Mouse (Mus musculus): ENCODE measurements around the gene Dtd1. TPM values are rescaled to one million over a fixed set of nuclear protein-coding genes. Genes with fewer than 3 reads are reported as not detected.

Gene Dtd1
- polyA plus RNA-seq, 1 experiment: not detected

GRCm38 (mm10) chr2:144655307-144655706 lies 55.6 kb downstream of the Dtd1 start:
- no peak overlapping the region for H3K27ac ChIP-seq (ENCODE audit: insufficient read depth, low read depth, low read length)
- no peak overlapping the region for H3K4me3 ChIP-seq (ENCODE audit: insufficient read depth, low read depth, low read length)
- 73% methylated on average over 3 of the region's 3 CpGs for WGBS
- H3K4me1 ChIP-seq (ENCODE audit: control insufficient read depth, insufficient read depth, low read length): no peaks in the 10 kb centered on the region
- no peak for TF ChIP-seq CTCF (IDR thresholded peaks at IDR 0.05; ENCODE audit: insufficient read depth, low read depth, low read length)
- TF ChIP-seq POLR2A (IDR thresholded peaks at IDR 0.05; ENCODE audit: insufficient read depth, low read depth, low read length): no peak

- TF ChIP-seq CTCF (IDR thresholded peaks at IDR 0.05; ENCODE audit: insufficient read depth, low read depth, low read length) (no peak), POLR2A (IDR thresholded peaks at IDR 0.05; ENCODE audit: insufficient read depth, low read depth, low read length) (no peak)
- H3K27ac ChIP-seq (ENCODE audit: insufficient read depth, low read depth, low read length): no peak overlapping the region
- 69% methylated on average over 4 of the region's 4 CpGs for WGBS
These were observed 68.8 kb downstream of the Dtd1 start for GRCm38 (mm10) chr2:144668507-144668906.

GRCm38 (mm10) chr2:144670289-144670930 lies 70.7 kb downstream of the Dtd1 start:
- Histone ChIP-seq H3K27ac (ENCODE audit: insufficient read depth, low read depth, low read length) (no peak overlapping the region), H3K4me3 (ENCODE audit: insufficient read depth, low read depth, low read length) (no peak overlapping the region), H3K4me1 (ENCODE audit: control insufficient read depth, insufficient read depth, low read length) (no peaks in the 10 kb centered on the region)
- TF ChIP-seq CTCF (IDR thresholded peaks at IDR 0.05; ENCODE audit: insufficient read depth, low read depth, low read length) (no peak), POLR2A (IDR thresholded peaks at IDR 0.05; ENCODE audit: insufficient read depth, low read depth, low read length) (no peak)
- WGBS: 86% methylated on average over 5 of the region's 5 CpGs

More at GRCm38 (mm10) chr2:144668507-144668906, 68.8 kb downstream of the Dtd1 start:
- Histone ChIP-seq H3K4me3 (ENCODE audit: insufficient read depth, low read depth, low read length) (no peak overlapping the region), H3K4me1 (ENCODE audit: control insufficient read depth, insufficient read depth, low read length) (no peaks in the 10 kb centered on the region)

GRCm38 (mm10) chr2:144672397-144672796 lies 72.7 kb downstream of the Dtd1 start:
- Histone ChIP-seq H3K4me3 (ENCODE audit: insufficient read depth, low read depth, low read length) (no peak overlapping the region), H3K4me1 (ENCODE audit: control insufficient read depth, insufficient read depth, low read length) (peaks cover 12% of the 10 kb centered on the region), H3K27ac (ENCODE audit: insufficient read depth, low read depth, low read length) (no peak overlapping the region)
- no peak for TF ChIP-seq CTCF (IDR thresholded peaks at IDR 0.05; ENCODE audit: insufficient read depth, low read depth, low read length)
- WGBS: 94% methylated on average over 5 of the region's 5 CpGs

- WGBS: 40% methylated on average over 13 of the region's 13 CpGs
- H3K27ac ChIP-seq (ENCODE audit: insufficient read depth, low read depth, low read length): no peak overlapping the region
- H3K4me1 ChIP-seq (ENCODE audit: control insufficient read depth, insufficient read depth, low read length): peaks cover 16% of the 10 kb centered on the region
- H3K4me3 ChIP-seq (ENCODE audit: insufficient read depth, low read depth, low read length): no peak overlapping the region
- TF ChIP-seq POLR2A (IDR thresholded peaks at IDR 0.05; ENCODE audit: insufficient read depth, low read depth, low read length) (no peak), CTCF (IDR thresholded peaks at IDR 0.05; ENCODE audit: insufficient read depth, low read depth, low read length) (no peak)
These were observed 77.0 kb downstream of the Dtd1 start for GRCm38 (mm10) chr2:144676546-144677228.

GRCm38 (mm10) chr2:144677229-144677571 lies 77.5 kb downstream of the Dtd1 start:
- peaks cover 16% of the 10 kb centered on the region for H3K4me1 ChIP-seq (ENCODE audit: control insufficient read depth, insufficient read depth, low read length)
- WGBS: 86% methylated on average over 2 of the region's 2 CpGs
- H3K4me3 ChIP-seq (ENCODE audit: insufficient read depth, low read depth, low read length): no peak overlapping the region
- no peak overlapping the region for H3K27ac ChIP-seq (ENCODE audit: insufficient read depth, low read depth, low read length)
- TF ChIP-seq CTCF (IDR thresholded peaks at IDR 0.05; ENCODE audit: insufficient read depth, low read depth, low read length) (no peak), POLR2A (IDR thresholded peaks at IDR 0.05; ENCODE audit: insufficient read depth, low read depth, low read length) (no peak)

- WGBS: 85% methylated on average over 6 of the region's 6 CpGs
- Histone ChIP-seq H3K27ac (ENCODE audit: insufficient read depth, low read depth, low read length) (no peak overlapping the region), H3K4me1 (ENCODE audit: control insufficient read depth, insufficient read depth, low read length) (peaks cover 16% of the 10 kb centered on the region), H3K4me3 (ENCODE audit: insufficient read depth, low read depth, low read length) (no peak overlapping the region)
- no peak for TF ChIP-seq POLR2A (IDR thresholded peaks at IDR 0.05; ENCODE audit: insufficient read depth, low read depth, low read length)
- no peak for TF ChIP-seq CTCF (IDR thresholded peaks at IDR 0.05; ENCODE audit: insufficient read depth, low read depth, low read length)
These were observed 79.1 kb downstream of the Dtd1 start for GRCm38 (mm10) chr2:144678779-144679178.

GRCm38 (mm10) chr2:144679394-144679793 lies 79.7 kb downstream of the Dtd1 start:
- 77% methylated on average over 3 of the region's 3 CpGs for WGBS
- Histone ChIP-seq H3K4me1 (ENCODE audit: control insufficient read depth, insufficient read depth, low read length) (peaks cover 16% of the 10 kb centered on the region), H3K4me3 (ENCODE audit: insufficient read depth, low read depth, low read length) (no peak overlapping the region), H3K27ac (ENCODE audit: insufficient read depth, low read depth, low read length) (no peak overlapping the region)
- no peak for TF ChIP-seq CTCF (IDR thresholded peaks at IDR 0.05; ENCODE audit: insufficient read depth, low read depth, low read length)
- TF ChIP-seq POLR2A (IDR thresholded peaks at IDR 0.05; ENCODE audit: insufficient read depth, low read depth, low read length): no peak

GRCm38 (mm10) chr2:144692219-144692732 lies 92.6 kb downstream of the Dtd1 start:
- Histone ChIP-seq H3K4me3 (ENCODE audit: insufficient read depth, low read depth, low read length) (no peak overlapping the region), H3K27ac (ENCODE audit: insufficient read depth, low read depth, low read length) (no peak overlapping the region), H3K4me1 (ENCODE audit: control insufficient read depth, insufficient read depth, low read length) (no peaks in the 10 kb centered on the region)
- 84% methylated on average over 8 of the region's 8 CpGs for WGBS
- TF ChIP-seq POLR2A (IDR thresholded peaks at IDR 0.05; ENCODE audit: insufficient read depth, low read depth, low read length) (no peak), CTCF (IDR thresholded peaks at IDR 0.05; ENCODE audit: insufficient read depth, low read depth, low read length) (no peak)

Data from olfactory bulb, adult 2 months (tissue).